Mouse (Mus musculus) erythroblast, adult 5-6 weeks (primary cell): Measurements from ENCODE around the gene Hoxa6. TPM values are rescaled to one million over a fixed set of nuclear protein-coding genes. Genes with fewer than 3 reads are reported as not detected.

Experiments used
- ATAC-seq: replicated peaks from 2 replicates; pipeline ENCODE4 v1.8.0; 2016; ENCODE audit warnings: moderate number of reproducible peaks, mild to moderate bottlenecking, moderate TSS enrichment, inconsistent platforms; ENCODE audit not compliant: poor library complexity, low FRiP score, severe bottlenecking
- total RNA-seq, 2 experiments: library from RNA; stranded (forward) in 1 of 2; stranded (reverse) in 1 of 2; fragments of 150-400 nt in 1 of 2; fragments of 200-764, 138-1000 nt in 1 of 2; gene quantifications; 2 replicates each; pipeline versions ENCODE4 v1.2.3 to v1.2.4; 2015 to 2017; ENCODE audit warnings: low replicate concordance in 2 of 2

Gene Hoxa6
- total RNA-seq, 2 experiments from 2014 or later = not detected

GRCm38 (mm10) chr6:52168191-52169055 is 40.1 kb downstream of the Hoxa6 start:
- ATAC-seq = no peak

- no peak for ATAC-seq
These were observed 40.8 kb downstream of the Hoxa6 start for GRCm38 (mm10) chr6:52167736-52168161.

GRCm38 (mm10) chr6:52167176-52167575 is 41.3 kb downstream of the Hoxa6 start:
- no peak for ATAC-seq

- no peak for ATAC-seq
These were observed 42.0 kb downstream of the Hoxa6 start for GRCm38 (mm10) chr6:52166431-52167077.

GRCm38 (mm10) chr6:52165441-52166370 is 42.8 kb downstream of the Hoxa6 start:
- ATAC-seq = no peak

- ATAC-seq = no peak
These were observed 43.7 kb downstream of the Hoxa6 start, which contains the start of gene Hoxa2 for GRCm38 (mm10) chr6:52164626-52165440. Gene Hoxa2 (minus strand): TSS chr6:52164831.

- no peak for ATAC-seq
These were observed 44.4 kb downstream of the Hoxa6 start for GRCm38 (mm10) chr6:52164051-52164625.

- no peak for ATAC-seq
These were observed 45.0 kb downstream of the Hoxa6 start for GRCm38 (mm10) chr6:52163366-52164031.

- no peak for ATAC-seq
These were observed 45.7 kb downstream of the Hoxa6 start for GRCm38 (mm10) chr6:52162611-52163365.

- ATAC-seq = no peak
These were observed 46.5 kb downstream of the Hoxa6 start for GRCm38 (mm10) chr6:52162093-52162380.

- ATAC-seq = no peak
These were observed 47.0 kb downstream of the Hoxa6 start for GRCm38 (mm10) chr6:52161336-52162092.

GRCm38 (mm10) chr6:52160511-52161335 is 47.8 kb downstream of the Hoxa6 start:
- no peak for ATAC-seq

GRCm38 (mm10) chr6:52159979-52160378 is 48.5 kb downstream of the Hoxa6 start:
- ATAC-seq = no peak

- ATAC-seq = no peak
These were observed 49.3 kb downstream of the Hoxa6 start for GRCm38 (mm10) chr6:52159164-52159761.

- ATAC-seq = no peak
These were observed 50.1 kb downstream of the Hoxa6 start, which contains the start of gene Hoxa1 for GRCm38 (mm10) chr6:52158276-52159051. Gene Hoxa1 (minus strand): TSS chr6:52158317.
